Comparison of ENCODE assay signal across 7 mouse cellular contexts in genomic region chr1:143702141-143702740, GRCm38 (mm10). TPM values are rescaled to one million over a fixed set of nuclear protein-coding genes. Genes with fewer than 3 reads are reported as not detected.
A peak's percentile ranks its signal among the peaks of the same experiment; 100 is the strongest.
DNase-seq lines count a peak whose midpoint lies in the region; ATAC-seq and TF ChIP-seq lines count a peak whose summit lies in the region.

No protein-coding gene starts in this region.

- peaks cover 23% of the 10 kb centered on the region for H3K4me1 ChIP-seq in forebrain, embryonic 10.5 days
- peaks cover 2% of the 10 kb centered on the region; the same call in 1 of the 2 replicates for H3K4me1 ChIP-seq in intestine, embryonic 16.5 days (ENCODE audit: control insufficient read depth, insufficient read depth, low read length)
- peaks cover 12% of the 10 kb centered on the region for H3K4me1 ChIP-seq in lung, embryonic 16.5 days (replicated peaks; ENCODE audit: control insufficient read depth, insufficient read depth, low read length)
- 0 out of 2 replicates have a peak, but pooled peaks cover 2% of the 10 kb centered on the region for H3K4me1 ChIP-seq in stomach, embryonic 14.5 days (ENCODE audit: control insufficient read depth, insufficient read depth, low read length)

- peak; percentile 23 to 24 for DNase-seq in spleen, postnatal 14 days (ENCODE audit: low spot score in 2 of 2)
- DNase-seq in spleen, adult 18-20 months = no peak
- DNase-seq in brain, embryonic 14.5 days (ENCODE audit: low read depth) = peak; percentile 71
- no peak for DNase-seq in forebrain, embryonic 10.5 days (ENCODE audit: extremely low spot score, low spot score)

- no peaks in the 10 kb centered on the region; the same call in 1 of the 2 replicates for H3K27me3 ChIP-seq in forebrain, embryonic 10.5 days (ENCODE audit: poor library complexity, severe bottlenecking)
- H3K27me3 ChIP-seq in intestine, embryonic 16.5 days (replicated peaks; ENCODE audit: control insufficient read depth, insufficient read depth, low read length) = no peaks in the 10 kb centered on the region
- H3K27me3 ChIP-seq in lung, embryonic 16.5 days (ENCODE audit: control insufficient read depth, insufficient read depth, low read depth, low read length) = no peaks in the 10 kb centered on the region
- no peaks in the 10 kb centered on the region for H3K27me3 ChIP-seq in stomach, embryonic 14.5 days (ENCODE audit: control insufficient read depth, insufficient read depth, low read length)

- under 1% methylated on average over 41 of the region's 48 CpGs for WGBS in forebrain, embryonic 10.5 days
- WGBS in intestine, embryonic 16.5 days = 1% methylated on average over 43 of the region's 48 CpGs
- under 1% methylated on average over 34 of the region's 48 CpGs for WGBS in lung, embryonic 16.5 days
- WGBS in stomach, embryonic 14.5 days = 0% methylated on average over 37 of the region's 48 CpGs

- no peaks in the 10 kb centered on the region for H3K9me3 ChIP-seq in forebrain, embryonic 10.5 days
- no peaks in the 10 kb centered on the region for H3K9me3 ChIP-seq in intestine, embryonic 16.5 days (ENCODE audit: control insufficient read depth, low read length)
- H3K9me3 ChIP-seq in lung, embryonic 16.5 days (ENCODE audit: control insufficient read depth, low read length) = no peaks in the 10 kb centered on the region
- no peaks in the 10 kb centered on the region for H3K9me3 ChIP-seq in stomach, embryonic 14.5 days (ENCODE audit: control insufficient read depth, low read depth, low read length)

- peak overlapping the region; percentile 97 for H3K27ac ChIP-seq in forebrain, embryonic 10.5 days
- peak overlapping the region; percentile 90 for H3K27ac ChIP-seq in intestine, embryonic 16.5 days (ENCODE audit: low read length)
- H3K27ac ChIP-seq in lung, embryonic 16.5 days (ENCODE audit: low read length) = peak overlapping the region; percentile 88
- H3K27ac ChIP-seq in stomach, embryonic 14.5 days (ENCODE audit: low read length) = peak overlapping the region; percentile 85

- H3K4me2 ChIP-seq in intestine, embryonic 16.5 days (ENCODE audit: low read depth, low read length) = peak overlapping the region; percentile 75
- peak overlapping the region; percentile 71 for H3K4me2 ChIP-seq in lung, embryonic 16.5 days (ENCODE audit: low read depth, low read length)
- peak overlapping the region; percentile 88 for H3K4me2 ChIP-seq in stomach, embryonic 14.5 days (replicated peaks; ENCODE audit: low read depth, low read length)

- peak overlapping the region; percentile 94 for H3K9ac ChIP-seq in intestine, embryonic 16.5 days (ENCODE audit: low read depth, low read length)
- H3K9ac ChIP-seq in lung, embryonic 16.5 days (ENCODE audit: low read length) = peak overlapping the region; percentile 95
- peak overlapping the region; percentile 85 for H3K9ac ChIP-seq in stomach, embryonic 14.5 days (replicated peaks; ENCODE audit: low read depth, low read length)

- peak overlapping the region; percentile 84 for H3K4me3 ChIP-seq in forebrain, embryonic 10.5 days
- H3K4me3 ChIP-seq in intestine, embryonic 16.5 days (ENCODE audit: low read length) = peak overlapping the region; percentile 84
- peak overlapping the region; percentile 86 for H3K4me3 ChIP-seq in lung, embryonic 16.5 days (ENCODE audit: low read length)
- peak overlapping the region; percentile 85 for H3K4me3 ChIP-seq in stomach, embryonic 14.5 days (ENCODE audit: low read depth, low read length)

- TF ChIP-seq CTCF in brain, embryonic 14.5 days (IDR thresholded peaks at IDR 0.05; ENCODE audit: borderline replicate concordance, extremely low read depth, insufficient read depth, insufficient read length) = no peak

- peak; percentile 80 for ATAC-seq in intestine, embryonic 16.5 days
- peak; percentile 71 for ATAC-seq in lung, embryonic 16.5 days (ENCODE audit: low read depth)
- ATAC-seq in stomach, embryonic 14.5 days (ENCODE audit: insufficient number of reproducible peaks, insufficient read depth, low FRiP score, low read depth) = peak; percentile 73

- TF ChIP-seq POLR2A in brain, embryonic 14.5 days (IDR thresholded peaks at IDR 0.05; ENCODE audit: borderline replicate concordance, extremely low read depth, insufficient read depth, insufficient read length, poor library complexity, severe bottlenecking) = no peak

- peaks cover 18% of the 10 kb centered on the region for H3K36me3 ChIP-seq in forebrain, embryonic 10.5 days (replicated peaks)
- H3K36me3 ChIP-seq in intestine, embryonic 16.5 days (ENCODE audit: control insufficient read depth, insufficient read depth, low read length) = 0 out of 2 replicates have a peak, but pooled peaks cover 2% of the 10 kb centered on the region
- peaks cover 3% of the 10 kb centered on the region; the same call in 1 of the 2 replicates for H3K36me3 ChIP-seq in lung, embryonic 16.5 days (ENCODE audit: control insufficient read depth, insufficient read depth, low read length)
- peaks cover 7% of the 10 kb centered on the region; the same call in 1 of the 2 replicates for H3K36me3 ChIP-seq in stomach, embryonic 14.5 days (ENCODE audit: control insufficient read depth, insufficient read depth, low read length)

RNA-seq across cellular contexts. Expression of gene Cdc73, which starts 0.5 kb away (rescaled TPM):
- polyA plus RNA-seq in brain, embryonic 14.5 days (2012; rRNA removed) = 18.6 and 20.2 TPM in 2 replicates
- 33.8 and 33.9 TPM in 2 replicates for polyA plus RNA-seq in forebrain, embryonic 10.5 days (2016; fragmentation: Nextera tagmentation; extraction: Ambion mirVana)
- 7.5 and 8.6 TPM in 2 replicates for polyA plus RNA-seq in intestine, embryonic 16.5 days (2015; fragmentation: Nextera tagmentation; extraction: Ambion mirVana)
- 10.4 and 13.0 TPM in 2 replicates for polyA plus RNA-seq in lung, embryonic 16.5 days (2015; fragmentation: Nextera tagmentation; extraction: Ambion mirVana)
- polyA plus RNA-seq in stomach, embryonic 14.5 days (2014; fragmentation: Nextera tagmentation; extraction: Ambion mirVana) = 20.3 and 23.9 TPM in 2 replicates

RNA-seq across cellular contexts. Expression of gene Glrx2, which starts 13.9 kb away (rescaled TPM):
- polyA plus RNA-seq in brain, embryonic 14.5 days (2012; rRNA removed) = 66.8 and 72.1 TPM in 2 replicates
- 88.1 and 89.1 TPM in 2 replicates for polyA plus RNA-seq in forebrain, embryonic 10.5 days (2016; fragmentation: Nextera tagmentation; extraction: Ambion mirVana)
- 79.9 and 81.3 TPM in 2 replicates for polyA plus RNA-seq in intestine, embryonic 16.5 days (2015; fragmentation: Nextera tagmentation; extraction: Ambion mirVana)
- 74.1 and 88.8 TPM in 2 replicates for polyA plus RNA-seq in lung, embryonic 16.5 days (2015; fragmentation: Nextera tagmentation; extraction: Ambion mirVana)
- 73.2 and 77.6 TPM in 2 replicates for polyA plus RNA-seq in stomach, embryonic 14.5 days (2014; fragmentation: Nextera tagmentation; extraction: Ambion mirVana)

Comparison
In these comparisons a context has a peak if more than half of its experiments do, and no peak if none do; other contexts are left out.
1. DNase-seq: peak in spleen, postnatal 14 days (2 of 2) and brain, embryonic 14.5 days (single experiment); none in spleen, adult 18-20 months (0 of 2) and forebrain, embryonic 10.5 days (single experiment).
2. Peak in every context shown above with its lines, with median percentiles within 50 percentile points of each other: H3K27ac ChIP-seq, H3K4me3 ChIP-seq, ATAC-seq, H3K4me2 ChIP-seq and H3K9ac ChIP-seq.